Mouse (Mus musculus) hindbrain, embryonic 11.5 days (tissue): ENCODE measurements around the gene Ssh2. TPM values are rescaled to one million over a fixed set of nuclear protein-coding genes. Genes with fewer than 3 reads are reported as not detected.
A peak's percentile ranks its signal among the peaks of the same experiment; 100 is the strongest.

Source experiments
- ATAC-seq: fragments of 200-750 bp; cut with Nextera tagmentation; 2 replicates; pipeline ENCODE4 v1.8.0; 2017; ENCODE audit warnings: mild to moderate bottlenecking, moderate TSS enrichment, moderate library complexity; ENCODE audit not compliant: low FRiP score
- DNase-seq: peaks from one replicate; pipeline ENCODE4 v3.0.0-alpha.2; 2015; ENCODE audit warnings: low spot score
- H3K27ac ChIP-seq: fragments of 300-500 bp; sonication (generic); 2 replicates; pipeline ENCODE4 v1.5.1; 2014; ENCODE audit warnings: mild to moderate bottlenecking, low read depth, low read length
- H3K27me3 ChIP-seq: fragments of 300-500 bp; sonication (generic); 2 replicates; pipeline ENCODE4 v1.6.1; 2014; ENCODE audit warnings: mild to moderate bottlenecking, low read length, moderate library complexity, mixed read lengths; ENCODE audit not compliant: control insufficient read depth, insufficient read depth
- H3K36me3 ChIP-seq: fragments of 300-500 bp; sonication (generic); 2 replicates; pipeline ENCODE4 v1.6.1; 2014; ENCODE audit warnings: mild to moderate bottlenecking, low read length, moderate library complexity, mixed read lengths; ENCODE audit not compliant: control insufficient read depth, insufficient read depth
- H3K4me1 ChIP-seq: fragments of 300-500 bp; sonication (generic); replicated peaks from 2 replicates; pipeline ENCODE4 v1.6.1; 2014; ENCODE audit warnings: low read length, mixed read lengths; ENCODE audit not compliant: control insufficient read depth, insufficient read depth
- H3K4me2 ChIP-seq: fragments of 300-500 bp; sonication (generic); replicated peaks from 2 replicates; pipeline ENCODE4 v1.6.1; 2014; ENCODE audit warnings: mild to moderate bottlenecking, low read depth, low read length
- H3K4me3 ChIP-seq: fragments of 300-500 bp; sonication (generic); 2 replicates; pipeline ENCODE4 v1.5.1; 2014; ENCODE audit warnings: low read depth, low read length
- H3K9ac ChIP-seq: fragments of 300-500 bp; sonication (generic); 2 replicates; pipeline ENCODE4 v1.6.1; 2014; ENCODE audit warnings: low read depth, low read length
- H3K9me3 ChIP-seq: fragments of 300-500 bp; sonication (generic); 2 replicates; pipeline ENCODE4 v1.6.1; 2016; ENCODE audit warnings: low read length; ENCODE audit not compliant: control insufficient read depth
- WGBS: fragments of 180-500 bp; shearing (Covaris S2); extraction: QIAGEN DNeasy Blood & Tissue Kit; methylation state at CpG from one replicate; pipeline ENCODE4 v1.1.7; 2014; 5-methylcytosine and 5-hydroxymethylcytosine counted together
- polyA plus RNA-seq: library from polyadenylated mRNA; unstranded; fragments of >200 nt; fragmentation: Nextera tagmentation; extraction: Ambion mirVana; gene quantifications from 2 replicates; pipeline ENCODE4 v1.2.1, GENCODE M21; 2014

The Ssh2 gene
- 13.8 and 17.4 TPM in 2 replicates for polyA plus RNA-seq

DNA sequence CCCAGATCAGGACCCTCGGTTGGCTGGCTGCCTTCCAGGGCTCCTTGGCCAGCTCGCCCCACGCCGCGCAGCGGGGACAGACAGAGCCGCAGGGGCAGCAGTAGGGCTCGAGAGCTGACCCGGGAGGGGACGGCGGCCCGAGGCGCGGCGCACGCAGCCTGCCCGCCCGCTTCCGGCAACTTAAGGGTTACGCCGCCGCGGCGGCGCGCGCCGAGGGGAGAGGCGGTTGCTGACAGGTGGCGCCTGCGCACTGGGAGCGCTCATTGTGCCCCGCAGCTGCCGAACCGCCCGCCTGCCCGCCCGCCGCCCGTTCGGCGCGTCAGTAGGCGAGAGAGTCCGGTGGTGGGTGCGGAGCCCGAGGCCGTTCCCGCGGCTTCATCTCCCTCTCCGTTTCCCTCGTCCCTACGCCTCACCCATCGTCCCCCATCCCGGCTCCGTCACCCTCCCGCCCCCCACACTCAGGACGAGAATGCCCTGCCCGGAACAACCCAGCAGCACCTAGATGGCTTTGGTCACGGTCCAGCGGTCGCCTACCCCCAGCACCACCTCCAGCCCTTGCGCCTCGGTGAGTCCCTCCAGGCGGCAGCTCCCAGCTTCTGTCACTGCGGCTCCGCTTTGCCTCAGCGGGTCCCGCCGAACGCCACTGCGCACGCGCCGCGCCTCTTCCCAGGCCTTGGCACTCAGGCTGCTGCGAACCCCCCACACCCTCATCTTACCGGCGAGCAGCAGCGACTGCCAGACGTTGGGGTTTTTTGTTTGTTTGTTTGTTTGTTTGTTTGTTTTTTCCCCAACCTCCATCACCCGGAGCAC, at the start of gene Ssh2:
Ssh2 (plus strand) TSS at position 337 of the 810 bp plus-strand sequence.
- no peaks in the 10 kb centered on the region for H3K36me3 ChIP-seq
- WGBS: under 1% methylated on average over 65 of the region's 82 CpGs
- peak within 1 kb of the TSS; percentile 98 for H3K27ac ChIP-seq
- peak within 1 kb of the TSS; percentile 80 for H3K4me2 ChIP-seq
- H3K4me3 ChIP-seq: peak within 1 kb of the TSS; percentile 88
- no peaks in the 10 kb centered on the region for H3K27me3 ChIP-seq
- DNase-seq (peak; percentile 96), ATAC-seq (peak; percentile 90)
- H3K9me3 ChIP-seq: no peaks in the 10 kb centered on the region
- H3K4me1 ChIP-seq: 0 out of 2 replicates have a peak, but pooled peaks cover 2% of the 10 kb centered on the region
- H3K9ac ChIP-seq: peak within 1 kb of the TSS; percentile 93

DNA sequence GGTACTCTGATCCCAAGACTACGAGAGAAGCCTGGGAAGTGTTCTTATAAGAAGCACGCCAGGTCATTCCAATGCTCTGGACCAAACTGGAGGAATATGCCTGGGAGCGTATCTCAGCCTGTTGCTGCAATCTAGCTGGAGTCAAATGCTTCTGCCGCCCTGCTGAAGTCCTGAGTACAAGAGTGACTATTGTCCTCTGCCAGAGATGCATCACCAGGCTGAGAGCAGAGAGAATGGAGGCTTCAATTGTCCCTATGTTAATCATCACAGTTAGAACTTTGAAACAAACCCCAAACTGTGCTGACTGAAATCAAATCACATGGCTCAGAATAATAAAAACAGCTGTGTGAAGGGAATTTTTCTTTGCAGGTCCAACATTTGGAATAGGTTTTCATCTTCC, 42.4 kb upstream of the Ssh2 start:
- Histone ChIP-seq H3K36me3 (no peaks in the 10 kb centered on the region), H3K4me2 (no peak overlapping the region), H3K27ac (no peak overlapping the region), H3K9me3 (no peaks in the 10 kb centered on the region), H3K4me3 (no peak overlapping the region), H3K9ac (no peak overlapping the region), H3K27me3 (no peaks in the 10 kb centered on the region), H3K4me1 (no peaks in the 10 kb centered on the region)
- DNase-seq (no peak), ATAC-seq (no peak)
- 37% methylated on average over 4 of the region's 4 CpGs for WGBS

DNA sequence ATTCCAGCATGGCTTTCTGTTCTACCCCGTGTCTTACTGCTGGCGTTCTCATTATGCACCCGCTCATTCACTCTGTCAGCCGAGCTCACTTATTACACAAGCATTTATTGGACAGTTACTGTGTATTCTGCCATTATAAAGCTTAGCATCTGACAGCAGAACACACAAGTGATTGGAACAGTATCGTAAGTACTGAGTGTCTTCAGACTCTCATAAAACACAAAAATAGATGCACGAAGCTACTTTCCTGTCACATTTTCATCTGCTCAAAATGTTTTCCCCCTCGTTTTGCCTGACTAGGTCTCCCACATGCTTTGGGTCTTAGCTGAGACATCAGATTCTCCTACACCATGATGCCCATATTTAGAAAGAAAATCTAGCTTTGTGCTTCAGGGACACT, 41.6 kb upstream of the Ssh2 start:
- Histone ChIP-seq H3K27ac (no peak overlapping the region), H3K4me2 (no peak overlapping the region), H3K27me3 (no peaks in the 10 kb centered on the region), H3K9me3 (no peaks in the 10 kb centered on the region), H3K36me3 (no peaks in the 10 kb centered on the region), H3K4me3 (no peak overlapping the region), H3K9ac (no peak overlapping the region), H3K4me1 (no peaks in the 10 kb centered on the region)
- no peak for ATAC-seq
- WGBS: 73% methylated on average over 7 of the region's 7 CpGs
- no peak for DNase-seq

DNA sequence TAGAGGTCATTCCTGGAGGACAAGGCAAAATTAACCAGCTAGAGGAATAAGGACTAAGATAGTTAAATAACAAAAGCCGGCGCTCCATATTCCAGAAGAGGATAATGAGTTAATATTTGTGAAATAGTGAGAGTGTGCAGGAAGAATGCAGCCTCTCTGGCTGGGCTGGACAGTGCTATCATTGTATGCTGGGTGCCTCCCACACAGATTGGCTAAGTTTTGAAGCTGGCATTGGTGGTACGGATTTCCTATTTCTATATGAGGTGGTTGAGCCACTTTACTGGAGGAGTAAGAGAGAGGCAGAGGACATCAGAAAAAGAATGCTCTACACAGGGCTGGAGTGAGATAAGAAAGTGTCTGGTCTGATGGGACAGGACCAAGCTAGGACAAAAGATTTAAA, 36.3 kb upstream of the Ssh2 start:
- WGBS: 86% methylated on average over 3 of the region's 3 CpGs
- H3K27me3 ChIP-seq: no peaks in the 10 kb centered on the region
- H3K4me2 ChIP-seq: no peak overlapping the region
- ATAC-seq: no peak
- no peaks in the 10 kb centered on the region for H3K4me1 ChIP-seq
- no peak overlapping the region for H3K27ac ChIP-seq
- no peak overlapping the region for H3K9ac ChIP-seq
- no peaks in the 10 kb centered on the region for H3K9me3 ChIP-seq
- H3K36me3 ChIP-seq: no peaks in the 10 kb centered on the region
- no peak for DNase-seq
- H3K4me3 ChIP-seq: no peak overlapping the region

DNA sequence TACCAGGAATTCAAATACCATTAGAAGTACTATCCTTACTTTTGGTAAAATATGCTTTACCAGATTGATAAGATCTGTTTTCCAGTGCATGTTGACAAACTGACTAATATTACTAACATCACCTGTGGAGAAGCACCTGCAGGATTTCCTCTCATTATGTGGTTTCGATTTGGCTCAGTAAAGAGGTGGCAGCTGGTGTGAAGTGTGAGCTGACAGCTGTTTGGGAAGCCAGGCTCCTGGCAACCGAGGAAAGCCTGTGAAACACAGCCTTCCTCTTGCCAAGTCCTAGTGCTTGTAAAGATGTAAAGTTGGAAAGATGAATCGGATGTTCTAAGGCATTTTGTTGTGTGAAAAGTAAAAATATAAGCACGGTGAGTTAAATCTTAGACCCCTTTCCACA, 35.2 kb upstream of the Ssh2 start:
- no peak for ATAC-seq
- no peaks in the 10 kb centered on the region for H3K36me3 ChIP-seq
- H3K4me2 ChIP-seq: no peak overlapping the region
- H3K27ac ChIP-seq: no peak overlapping the region
- H3K4me3 ChIP-seq: no peak overlapping the region
- H3K9me3 ChIP-seq: no peaks in the 10 kb centered on the region
- WGBS: 74% methylated on average over 4 of the region's 4 CpGs
- no peaks in the 10 kb centered on the region for H3K27me3 ChIP-seq
- H3K9ac ChIP-seq: no peak overlapping the region
- DNase-seq: no peak
- H3K4me1 ChIP-seq: no peaks in the 10 kb centered on the region

DNA sequence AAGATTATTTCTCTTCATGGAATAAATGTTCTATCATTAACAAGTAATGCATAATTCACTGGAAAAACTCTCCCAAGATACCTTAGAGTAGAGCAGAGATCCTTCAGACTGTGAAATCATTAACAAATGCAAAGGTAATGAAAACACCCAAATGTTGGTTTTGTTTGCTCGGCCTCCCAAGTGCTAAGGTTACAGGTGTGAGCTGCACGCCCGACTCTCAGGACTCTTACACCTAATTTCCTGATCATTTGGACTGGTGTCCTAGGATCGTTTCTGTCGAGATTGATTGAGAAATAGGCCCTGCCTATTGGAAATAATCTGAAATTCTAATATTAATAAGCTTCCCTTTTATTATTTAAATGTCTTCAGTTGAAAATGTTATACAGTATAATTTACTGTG, 34.6 kb upstream of the Ssh2 start:
- ATAC-seq (no peak), DNase-seq (no peak)
- 77% methylated on average over 5 of the region's 5 CpGs for WGBS
- no peaks in the 10 kb centered on the region for H3K9me3 ChIP-seq
- H3K27me3 ChIP-seq: no peaks in the 10 kb centered on the region
- H3K4me3 ChIP-seq: no peak overlapping the region
- no peak overlapping the region for H3K27ac ChIP-seq
- H3K9ac ChIP-seq: no peak overlapping the region
- no peaks in the 10 kb centered on the region for H3K4me1 ChIP-seq
- H3K4me2 ChIP-seq: no peak overlapping the region
- no peaks in the 10 kb centered on the region for H3K36me3 ChIP-seq

DNA sequence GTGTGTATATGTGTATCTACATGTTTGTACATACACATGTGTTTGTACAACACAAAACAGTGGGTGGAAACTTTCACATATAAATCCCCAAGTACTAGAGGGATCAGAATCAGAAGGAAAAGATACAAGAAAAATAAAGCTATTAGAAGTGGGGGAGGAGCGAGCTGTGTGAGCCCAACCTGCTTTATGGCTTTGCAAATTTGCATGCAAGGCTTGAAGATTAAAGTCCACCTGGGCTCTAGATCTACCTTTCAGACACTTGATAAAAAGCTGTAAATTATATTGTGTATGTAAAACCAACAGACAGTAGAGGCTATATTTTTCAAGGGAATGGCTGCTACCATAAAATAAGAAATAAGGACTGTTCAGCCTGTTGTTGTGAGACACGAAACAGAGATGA, 34.0 kb upstream of the Ssh2 start:
- 86% methylated on average over 2 of the region's 2 CpGs for WGBS
- H3K27me3 ChIP-seq: no peaks in the 10 kb centered on the region
- no peaks in the 10 kb centered on the region for H3K9me3 ChIP-seq
- no peak for ATAC-seq
- H3K27ac ChIP-seq: no peak overlapping the region
- no peaks in the 10 kb centered on the region for H3K4me1 ChIP-seq
- DNase-seq: no peak
- H3K4me2 ChIP-seq: no peak overlapping the region
- H3K9ac ChIP-seq: no peak overlapping the region
- H3K36me3 ChIP-seq: no peaks in the 10 kb centered on the region
- no peak overlapping the region for H3K4me3 ChIP-seq

DNA sequence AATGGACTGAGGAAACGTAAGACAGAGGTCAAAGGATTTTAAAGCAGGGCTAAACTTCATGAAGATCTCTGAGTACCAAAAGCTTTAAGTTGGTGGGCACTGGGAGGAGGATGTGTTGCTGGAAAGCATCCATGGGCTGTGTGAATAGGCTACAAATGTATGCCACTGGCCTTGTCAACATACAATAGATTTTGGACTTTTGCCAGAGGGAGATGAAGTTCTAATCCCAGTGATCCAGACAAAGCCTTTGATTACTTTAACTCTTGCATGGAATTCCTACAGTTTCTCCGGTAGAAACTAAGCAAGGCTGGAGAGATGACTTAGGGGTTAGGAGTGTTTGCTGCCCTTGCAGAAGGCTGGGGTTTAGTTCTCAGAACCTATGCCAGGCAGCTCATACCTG, 33.5 kb upstream of the Ssh2 start:
- DNase-seq (no peak), ATAC-seq (no peak)
- H3K4me3 ChIP-seq: no peak overlapping the region
- 69% methylated on average over 2 of the region's 2 CpGs for WGBS
- no peaks in the 10 kb centered on the region for H3K4me1 ChIP-seq
- H3K4me2 ChIP-seq: no peak overlapping the region
- no peak overlapping the region for H3K27ac ChIP-seq
- no peak overlapping the region for H3K9ac ChIP-seq
- H3K9me3 ChIP-seq: no peaks in the 10 kb centered on the region
- H3K27me3 ChIP-seq: no peaks in the 10 kb centered on the region
- no peaks in the 10 kb centered on the region for H3K36me3 ChIP-seq

DNA sequence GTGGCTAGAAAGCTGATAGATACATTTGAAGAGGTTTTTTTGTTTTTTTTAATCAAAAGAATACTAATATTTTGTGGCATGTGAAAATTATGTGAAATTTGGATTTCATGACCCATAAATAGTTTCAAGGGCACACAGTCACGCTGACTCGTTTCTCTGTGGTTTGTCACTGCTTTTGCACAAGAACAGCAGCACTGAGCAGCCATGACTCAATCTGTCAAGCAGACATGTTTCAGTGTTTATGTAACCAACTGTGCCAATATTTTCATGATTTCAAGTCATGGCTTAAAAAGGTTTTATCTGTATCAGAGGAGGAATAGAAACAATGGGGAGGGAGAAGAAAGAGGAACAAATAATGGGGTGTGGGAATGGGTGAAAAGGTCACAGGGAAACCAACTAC, 31.2 kb upstream of the Ssh2 start:
- Histone ChIP-seq H3K4me3 (no peak overlapping the region), H3K9ac (no peak overlapping the region), H3K9me3 (no peaks in the 10 kb centered on the region), H3K4me2 (no peak overlapping the region), H3K36me3 (no peaks in the 10 kb centered on the region), H3K27me3 (no peaks in the 10 kb centered on the region), H3K27ac (no peak overlapping the region), H3K4me1 (no peaks in the 10 kb centered on the region)
- WGBS: 72% methylated on average over 2 of the region's 2 CpGs
- DNase-seq (no peak), ATAC-seq (no peak)
